Mouse (Mus musculus) heart, postnatal 0 days (tissue): ENCODE measurements around the gene Spaca7. TPM values are rescaled to one million over a fixed set of nuclear protein-coding genes. Genes with fewer than 3 reads are reported as not detected.
A peak's percentile ranks its signal among the peaks of the same experiment; 100 is the strongest.

Source experiments
- ATAC-seq: fragments of 200-750 bp; cut with Nextera tagmentation; 2 replicates; pipeline ENCODE4 v1.8.0; 2017; ENCODE audit warnings: low read depth, moderate number of reproducible peaks, moderate library complexity; ENCODE audit not compliant: insufficient read depth
- DNase-seq: peaks from one replicate; pipeline ENCODE4 v3.0.0-alpha.2; 2016; ENCODE audit warnings: low spot score
- H3K27ac ChIP-seq: fragments of 300-500 bp; sonication (generic); 2 replicates; pipeline ENCODE4 v1.5.1; 2014; ENCODE audit warnings: low read depth, mild to moderate bottlenecking
- H3K27me3 ChIP-seq: fragments of 300-500 bp; sonication (generic); 2 replicates; pipeline ENCODE4 v1.6.1; 2014; ENCODE audit warnings: low read length, mixed read lengths; ENCODE audit not compliant: control insufficient read depth, insufficient read depth
- H3K36me3 ChIP-seq: fragments of 300-500 bp; sonication (generic); replicated peaks from 2 replicates; pipeline ENCODE4 v1.6.1; 2014; ENCODE audit warnings: low read length, mixed read lengths; ENCODE audit not compliant: control insufficient read depth, insufficient read depth
- H3K4me1 ChIP-seq: fragments of 300-500 bp; sonication (generic); 2 replicates; pipeline ENCODE4 v1.6.1; 2014; ENCODE audit warnings: antibody characterized with exemption; ENCODE audit not compliant: control insufficient read depth, insufficient read depth
- H3K4me2 ChIP-seq: fragments of 300-500 bp; sonication (generic); 2 replicates; pipeline ENCODE4 v1.6.1; 2014; ENCODE audit warnings: low read depth, mild to moderate bottlenecking, low read length, moderate library complexity
- H3K4me3 ChIP-seq: fragments of 300-500 bp; sonication (generic); 2 replicates; pipeline ENCODE4 v1.5.1; 2014; ENCODE audit warnings: low read depth, low read length
- H3K9ac ChIP-seq: fragments of 300-500 bp; sonication (generic); replicated peaks from 2 replicates; pipeline ENCODE4 v1.6.1; 2014; ENCODE audit warnings: low read depth, low read length, mixed read lengths
- H3K9me3 ChIP-seq: fragments of 300-500 bp; sonication (generic); replicated peaks from 2 replicates; pipeline ENCODE4 v1.6.1; 2016; ENCODE audit warnings: low read length; ENCODE audit not compliant: control insufficient read depth
- CTCF ChIP-seq: IDR thresholded peaks from 2 replicates; pipeline ENCODE4 v1.5.1; 2016; ENCODE audit warnings: antibody characterized with exemption, control low read depth, low read depth
- EP300 ChIP-seq: IDR thresholded peaks from 2 replicates; pipeline ENCODE4 v1.6.1; 2016; ENCODE audit warnings: antibody characterized with exemption, low read depth
- WGBS: fragments of 180-500 bp; shearing (Covaris S2); extraction: QIAGEN DNeasy Blood & Tissue Kit; methylation state at CpG from one replicate; pipeline ENCODE4 v1.1.7; 2014; 5-methylcytosine and 5-hydroxymethylcytosine counted together
- polyA plus RNA-seq: library from polyadenylated mRNA; unstranded; fragments of >200 nt; fragmentation: Nextera tagmentation; extraction: Ambion mirVana; gene quantifications from 2 replicates; pipeline ENCODE4 v1.2.1, GENCODE M21; 2015
- total RNA-seq: library from RNA; depleted of rRNA; stranded (reverse); fragments of >200 nt; gene quantifications from 2 replicates; pipeline ENCODE4 v1.2.3, GENCODE M21; 2014; ENCODE audit warnings: low replicate concordance

Spaca7 gene
- total and polyA plus RNA-seq, 2 experiments from 2014 or later = not detected

DNA sequence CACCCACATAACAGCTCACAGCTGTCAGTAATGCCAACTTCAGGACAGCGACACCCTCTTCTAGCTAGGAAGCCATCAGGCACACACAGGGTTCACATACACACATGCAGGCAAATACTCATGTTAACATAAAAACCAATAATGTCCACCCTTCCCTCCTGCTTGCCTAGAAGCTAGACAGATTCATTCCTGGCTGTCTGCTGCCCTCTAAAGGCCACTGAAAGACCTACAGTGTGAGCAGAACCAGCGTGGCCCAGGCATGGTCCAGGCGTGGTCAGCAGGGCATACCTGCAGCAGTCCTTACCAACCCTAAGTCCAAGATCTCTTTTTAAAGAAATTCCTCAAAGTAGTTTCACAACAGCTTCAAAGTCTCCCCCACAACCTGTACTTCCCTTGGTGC lies 56.2 kb downstream of the Spaca7 start:
- 39% methylated on average over 3 of the region's 3 CpGs for WGBS
- H3K27me3 ChIP-seq = no peaks in the 10 kb centered on the region
- no peak overlapping the region for H3K9ac ChIP-seq
- H3K27ac ChIP-seq = no peak overlapping the region
- H3K4me3 ChIP-seq = no peak overlapping the region
- no peak overlapping the region for H3K4me2 ChIP-seq
- no peaks in the 10 kb centered on the region for H3K4me1 ChIP-seq
- no peaks in the 10 kb centered on the region for H3K9me3 ChIP-seq
- peak; percentile 67 for ATAC-seq
- TF ChIP-seq EP300 (no peak), CTCF (peak; percentile 78)
- DNase-seq = peak; percentile 27
- H3K36me3 ChIP-seq = peaks cover 66% of the 10 kb centered on the region

DNA sequence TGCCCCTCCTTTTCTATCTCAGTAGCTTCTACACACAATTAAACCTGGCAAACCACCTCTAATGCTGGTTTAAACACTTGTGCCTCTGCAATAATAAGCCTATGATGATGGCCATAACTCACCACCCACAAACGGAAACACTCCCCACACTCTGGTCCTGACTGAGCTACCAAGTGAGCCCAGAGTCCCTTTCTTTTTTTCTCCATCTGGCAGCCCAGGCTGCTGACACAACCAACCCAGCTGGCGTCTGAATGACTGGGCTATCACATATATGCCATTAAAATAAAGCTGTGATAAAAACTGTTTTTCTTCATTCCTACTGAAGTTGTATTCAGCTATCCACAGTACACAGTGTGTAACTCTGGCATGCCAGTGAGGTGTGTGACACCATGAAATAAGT lies 62.5 kb downstream of the Spaca7 start:
- WGBS = 91% methylated on average over 2 of the region's 2 CpGs
- Histone ChIP-seq H3K4me1 (no peaks in the 10 kb centered on the region), H3K4me3 (no peak overlapping the region), H3K9me3 (no peaks in the 10 kb centered on the region), H3K9ac (no peak overlapping the region), H3K27ac (no peak overlapping the region), H3K27me3 (no peaks in the 10 kb centered on the region), H3K36me3 (peaks cover 74% of the 10 kb centered on the region), H3K4me2 (no peak overlapping the region)
- TF ChIP-seq EP300 = no peak
- TF ChIP-seq CTCF = no peak
- no peak for ATAC-seq
- no peak for DNase-seq

DNA sequence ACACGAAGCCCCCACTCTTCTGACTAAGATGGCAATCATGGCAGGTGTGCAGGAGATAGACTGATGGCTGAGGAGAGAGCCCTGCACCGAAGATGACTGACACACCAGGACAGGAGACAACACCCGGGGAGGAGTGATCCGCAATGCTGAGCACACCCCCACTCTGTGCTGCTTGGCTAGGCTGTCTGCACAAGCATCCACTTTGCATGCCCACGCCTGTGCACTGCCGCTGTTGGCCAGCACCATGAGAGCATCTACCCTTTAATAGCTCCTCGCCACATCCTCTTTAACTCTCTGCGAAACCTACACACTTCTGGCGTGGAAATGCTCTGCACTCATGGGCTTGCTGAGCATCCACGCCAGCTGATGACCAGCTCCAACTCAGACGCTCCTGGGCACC lies 65.6 kb downstream of the Spaca7 start:
- 88% methylated on average over 11 of the region's 11 CpGs for WGBS
- Histone ChIP-seq H3K27me3 (no peaks in the 10 kb centered on the region), H3K9me3 (no peaks in the 10 kb centered on the region), H3K27ac (no peak overlapping the region), H3K4me3 (no peak overlapping the region), H3K4me1 (no peaks in the 10 kb centered on the region), H3K4me2 (no peak overlapping the region), H3K9ac (no peak overlapping the region), H3K36me3 (peaks cover 72% of the 10 kb centered on the region)
- ATAC-seq (no peak), DNase-seq (no peak)
- TF ChIP-seq EP300 (no peak), CTCF (no peak)

GRCm38 (mm10) chr8:12641527-12641926 lies 68.7 kb downstream of the Spaca7 start:
- no peak overlapping the region for H3K9ac ChIP-seq
- TF ChIP-seq EP300 (no peak), CTCF (no peak)
- H3K4me3 ChIP-seq = no peak overlapping the region
- H3K27ac ChIP-seq = no peak overlapping the region
- ATAC-seq (no peak), DNase-seq (no peak)
- H3K4me2 ChIP-seq = no peak overlapping the region
- WGBS = 88% methylated on average over 6 of the region's 6 CpGs
- H3K4me1 ChIP-seq = no peaks in the 10 kb centered on the region
- no peaks in the 10 kb centered on the region for H3K9me3 ChIP-seq
- peaks cover 68% of the 10 kb centered on the region for H3K36me3 ChIP-seq
- no peaks in the 10 kb centered on the region for H3K27me3 ChIP-seq

- ATAC-seq = no peak
- Histone ChIP-seq H3K4me3 (no peak overlapping the region), H3K4me1 (no peaks in the 10 kb centered on the region), H3K36me3 (peaks cover 68% of the 10 kb centered on the region), H3K27ac (no peak overlapping the region), H3K9me3 (no peaks in the 10 kb centered on the region), H3K27me3 (no peaks in the 10 kb centered on the region), H3K4me2 (no peak overlapping the region), H3K9ac (no peak overlapping the region)
- no peak for DNase-seq
- TF ChIP-seq EP300 = no peak
- no peak for TF ChIP-seq CTCF
- WGBS = 76% methylated on average over 8 of the region's 8 CpGs
Measured at GRCm38 (mm10) chr8:12644341-12644740, 71.5 kb downstream of the Spaca7 start.

DNA sequence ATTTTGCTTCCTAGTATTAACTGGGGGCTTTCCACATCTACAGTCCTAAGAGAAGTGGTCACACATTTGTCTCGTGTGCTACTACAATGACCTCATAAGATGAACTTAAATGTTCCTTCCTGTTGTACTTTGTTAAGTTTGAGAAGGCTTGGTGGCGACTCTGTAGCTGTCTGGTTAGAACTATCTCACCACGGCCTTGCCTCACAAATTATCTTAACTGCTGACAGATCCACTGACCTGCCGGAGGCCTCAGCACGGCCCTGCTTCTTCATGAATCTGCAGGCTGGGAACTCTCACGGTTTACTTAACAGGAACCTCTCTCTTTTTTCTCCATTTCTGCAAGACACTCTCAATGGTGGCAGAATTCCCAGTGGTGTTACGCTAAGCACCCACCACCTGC lies 72.1 kb downstream of the Spaca7 start:
- ATAC-seq (no peak), DNase-seq (peak; percentile 8)
- Histone ChIP-seq H3K9ac (no peak overlapping the region), H3K27me3 (no peaks in the 10 kb centered on the region), H3K27ac (no peak overlapping the region), H3K4me3 (no peak overlapping the region), H3K4me2 (no peak overlapping the region), H3K36me3 (peaks cover 67% of the 10 kb centered on the region), H3K4me1 (no peaks in the 10 kb centered on the region), H3K9me3 (no peaks in the 10 kb centered on the region)
- 48% methylated on average over 7 of the region's 7 CpGs for WGBS
- no peak; the same call in 1 of the 2 replicates for TF ChIP-seq CTCF
- no peak for TF ChIP-seq EP300
